19 mouse cellular contexts compared by ENCODE assay signal in the genomic region with DNA sequence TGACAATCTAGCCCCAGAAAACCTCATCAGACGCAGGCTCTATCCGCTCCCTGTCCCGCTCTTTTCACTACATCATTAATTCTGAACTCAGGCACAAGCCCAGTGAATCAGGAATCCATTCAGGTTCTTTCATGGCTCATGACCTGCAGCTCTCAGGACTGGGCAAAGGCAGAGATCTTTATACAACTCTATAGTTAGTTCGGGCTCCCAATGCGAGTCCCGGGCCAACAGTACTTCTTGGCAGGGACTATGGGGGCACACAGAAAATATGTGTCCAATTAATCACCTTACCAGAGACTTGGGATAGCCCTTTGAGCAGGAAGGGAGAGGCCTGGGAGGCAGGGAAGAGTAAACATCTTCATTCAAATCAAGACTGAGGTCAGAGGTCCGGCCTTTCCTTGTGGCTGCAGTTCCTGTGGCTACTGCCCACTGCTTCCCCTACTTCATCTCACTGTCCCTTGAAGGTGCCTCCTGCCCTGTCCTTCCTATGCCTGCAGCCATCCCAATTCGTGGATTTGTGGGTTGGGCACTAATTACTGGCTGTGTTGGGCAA.
A peak's percentile ranks its signal among the peaks of the same experiment; 100 is the strongest.
DNase-seq lines count a peak whose midpoint lies in the region; ATAC-seq and TF ChIP-seq lines count a peak whose summit lies in the region.
"Had no signal": no experiment of that assay in that cellular context is flagged by ENCODE, and none has a peak within 500 bp of the region (broad histone marks: within the 10 kb centered on the region; RNA-seq: fewer than 3 reads in every experiment).

No protein-coding gene starts in this region.

- H3K27ac ChIP-seq in kidney, adult 2 months (ENCODE audit: insufficient read depth, low read depth, low read length): no peak overlapping the region
- H3K27ac ChIP-seq in kidney, embryonic 16.5 days (ENCODE audit: low read length): no peak overlapping the region
- no peak overlapping the region for H3K27ac ChIP-seq in midbrain, postnatal 0 days (ENCODE audit: low read depth, low read length)
- no peak overlapping the region for H3K27ac ChIP-seq in midbrain, embryonic 10.5 days (replicated peaks)
- H3K27ac ChIP-seq: heart, embryonic 15.5 days; hindbrain, embryonic 14.5 days; limb, embryonic 15.5 days; liver, embryonic 14.5 days; macrophage; stomach, embryonic 15.5 days had no signal

- H3K27me3 ChIP-seq in kidney, adult 2 months (replicated peaks; ENCODE audit: control insufficient read depth, insufficient read depth, low read length): no peaks in the 10 kb centered on the region
- H3K27me3 ChIP-seq in kidney, embryonic 16.5 days (ENCODE audit: insufficient read depth, low read length): no peaks in the 10 kb centered on the region
- H3K27me3 ChIP-seq in midbrain, postnatal 0 days (ENCODE audit: insufficient read depth, low read length): no peaks in the 10 kb centered on the region
- no peaks in the 10 kb centered on the region for H3K27me3 ChIP-seq in midbrain, embryonic 10.5 days (ENCODE audit: low read depth, poor library complexity, severe bottlenecking)
- H3K27me3 ChIP-seq: heart, embryonic 15.5 days; limb, embryonic 15.5 days; stomach, embryonic 15.5 days had no signal

- H3K4me2 ChIP-seq in kidney, embryonic 16.5 days (replicated peaks; ENCODE audit: low read depth, low read length): no peak overlapping the region
- no peak overlapping the region for H3K4me2 ChIP-seq in midbrain, postnatal 0 days (ENCODE audit: low read depth, low read length, poor library complexity, severe bottlenecking)
- H3K4me2 ChIP-seq: heart, embryonic 15.5 days; hindbrain, embryonic 14.5 days; limb, embryonic 15.5 days; stomach, embryonic 15.5 days had no signal

- peak; percentile 8 for DNase-seq in adrenal gland, postnatal 14 days
- no peak for DNase-seq in adrenal gland, adult 18-20 months (ENCODE audit: low spot score in 2 of 2)
- peak; percentile 23 for DNase-seq in kidney, adult 2 months
- DNase-seq in midbrain, postnatal 0 days (ENCODE audit: low spot score): peak; percentile 4
- no peak for DNase-seq in midbrain, embryonic 10.5 days (ENCODE audit: low spot score)
- peak; percentile 30 to 57 for DNase-seq in lung, postnatal 4 days
- DNase-seq in adipocyte (ENCODE audit: low spot score): no peak
- DNase-seq: cerebellum, adult 8-10 months; gastrocnemius, postnatal 36 days; heart, postnatal 36 days; thymus, postnatal 25 days had no signal

- H3K36me3 ChIP-seq in kidney, adult 2 months (ENCODE audit: control insufficient read depth, insufficient read depth, low read length): no peaks in the 10 kb centered on the region
- H3K36me3 ChIP-seq in kidney, embryonic 16.5 days (ENCODE audit: insufficient read depth, low read length): no peaks in the 10 kb centered on the region
- no peaks in the 10 kb centered on the region for H3K36me3 ChIP-seq in midbrain, postnatal 0 days (ENCODE audit: insufficient read depth, low read length)
- no peaks in the 10 kb centered on the region for H3K36me3 ChIP-seq in midbrain, embryonic 10.5 days
- H3K36me3 ChIP-seq: heart, embryonic 15.5 days; limb, embryonic 15.5 days; stomach, embryonic 15.5 days had no signal

- ATAC-seq in kidney, embryonic 16.5 days (ENCODE audit: low FRiP score, low TSS enrichment): no peak
- no peak for ATAC-seq in midbrain, postnatal 0 days (ENCODE audit: low FRiP score)
- ATAC-seq: CD4-positive, CD25-positive, alpha-beta regulatory T cell, adult 4 months had no signal

- no peak overlapping the region for H3K4me3 ChIP-seq in kidney, adult 2 months (ENCODE audit: insufficient read depth, low read depth, low read length)
- H3K4me3 ChIP-seq in kidney, embryonic 16.5 days (ENCODE audit: low read length): no peak overlapping the region
- no peak overlapping the region for H3K4me3 ChIP-seq in midbrain, postnatal 0 days (ENCODE audit: low read depth, low read length)
- H3K4me3 ChIP-seq in midbrain, embryonic 10.5 days: no peak overlapping the region
- H3K4me3 ChIP-seq: heart, embryonic 15.5 days; limb, embryonic 15.5 days; stomach, embryonic 15.5 days had no signal

- no peak for TF ChIP-seq CTCF in kidney, adult 2 months (conservative IDR thresholded peaks at IDR 0.05; ENCODE audit: insufficient read depth, insufficient read length, low read depth, low read length)
- TF ChIP-seq CTCF in midbrain, postnatal 0 days (IDR thresholded peaks at IDR 0.05): no peak

- H3K4me1 ChIP-seq in kidney, adult 2 months (ENCODE audit: control insufficient read depth, insufficient read depth, low read length): no peaks in the 10 kb centered on the region
- H3K4me1 ChIP-seq in kidney, embryonic 16.5 days (ENCODE audit: insufficient read depth, low read length): peaks cover 9% of the 10 kb centered on the region; the same call in 1 of the 2 replicates
- H3K4me1 ChIP-seq in midbrain, postnatal 0 days (ENCODE audit: insufficient read depth, low read length): no peaks in the 10 kb centered on the region
- H3K4me1 ChIP-seq in midbrain, embryonic 10.5 days: peaks cover 10% of the 10 kb centered on the region; the same call in 1 of the 2 replicates
- H3K4me1 ChIP-seq: stomach, embryonic 15.5 days had no signal

- WGBS in kidney, adult 2 months: 71% methylated on average over 8 of the region's 8 CpGs
- WGBS in kidney, embryonic 16.5 days: 65% methylated on average over 8 of the region's 8 CpGs
- WGBS in midbrain, postnatal 0 days: 81% methylated on average over 8 of the region's 8 CpGs
- WGBS in midbrain, embryonic 10.5 days: 84% methylated on average over 8 of the region's 8 CpGs

- H3K9ac ChIP-seq in kidney, embryonic 16.5 days (replicated peaks; ENCODE audit: low read length): no peak overlapping the region
- H3K9ac ChIP-seq in midbrain, postnatal 0 days (replicated peaks; ENCODE audit: low read length, poor library complexity, severe bottlenecking): no peak overlapping the region
- H3K9ac ChIP-seq: heart, embryonic 15.5 days; hindbrain, embryonic 14.5 days; limb, embryonic 15.5 days; liver, embryonic 14.5 days; stomach, embryonic 15.5 days had no signal

- no peak for TF ChIP-seq POLR2A in kidney, adult 2 months (IDR thresholded peaks at IDR 0.05; ENCODE audit: low read depth, low read length)

- no peaks in the 10 kb centered on the region for H3K9me3 ChIP-seq in kidney, embryonic 16.5 days (ENCODE audit: low read length)
- H3K9me3 ChIP-seq in midbrain, postnatal 0 days (ENCODE audit: low read length): no peaks in the 10 kb centered on the region
- H3K9me3 ChIP-seq in midbrain, embryonic 10.5 days (replicated peaks): no peaks in the 10 kb centered on the region
- H3K9me3 ChIP-seq: heart, embryonic 15.5 days; limb, embryonic 15.5 days; stomach, embryonic 15.5 days had no signal

Comparison
In these comparisons a context has a peak if more than half of its experiments do, and no peak if none do; other contexts are left out.
1. DNase-seq: peak in adrenal gland, postnatal 14 days (single experiment), kidney, adult 2 months (single experiment), midbrain, postnatal 0 days (single experiment) and lung, postnatal 4 days (2 of 2); none in adrenal gland, adult 18-20 months (0 of 2), midbrain, embryonic 10.5 days (single experiment) and adipocyte (single experiment).